Mouse (Mus musculus): ENCODE results near the gene Zfpm1. TPM values are rescaled to one million over a fixed set of nuclear protein-coding genes. Genes with fewer than 3 reads are reported as not detected.

Gene Zfpm1
- total RNA-seq (2021): 10 to 100 TPM; 32.9 to 42.5 TPM
- long read RNA-seq, experiment 1, transcript Zfpm1-201 (10 exons, 3,390 nt): major isoform, 18 of 37 reads
- long read RNA-seq, experiment 1, partial matches to known transcripts: 15 of 37 reads
- long read RNA-seq, experiment 1, other reads (novel, unspliced or antisense): 4 of 37 reads
- long read RNA-seq, experiment 2, transcript Zfpm1-201 (10 exons, 3,390 nt): major isoform, 14 of 40 reads
- long read RNA-seq, experiment 2, partial matches to known transcripts: 19 of 40 reads
- long read RNA-seq, experiment 2, other reads (novel, unspliced or antisense): 7 of 40 reads

DNA sequence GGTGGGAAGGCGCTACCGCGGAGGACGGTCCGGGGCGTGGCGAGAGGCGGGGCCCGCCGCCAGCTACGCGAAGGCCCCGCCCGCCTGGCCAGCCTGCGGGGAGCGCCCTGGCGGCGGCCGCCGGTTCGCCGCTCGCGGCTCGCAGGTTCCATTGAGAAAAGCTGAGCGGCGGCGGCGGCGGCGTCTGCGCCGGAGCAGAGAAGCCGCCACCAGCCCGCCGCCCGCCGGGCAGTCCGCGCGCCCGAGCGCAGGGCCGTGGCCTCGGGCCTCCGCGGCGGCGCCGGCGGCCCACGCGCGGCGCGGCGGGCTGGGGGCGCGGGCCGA, at the start of gene Zfpm1:
Gene Zfpm1 (plus strand): TSS at position 107 of the 324 bp plus-strand sequence.
- DNase-seq (ENCODE audit: low spot score in 2 of 2): no peak

- peak in 1 of 2 experiments; percentile 19 for DNase-seq (ENCODE audit: low spot score in 2 of 2)
These were observed 47.9 kb upstream of the Zfpm1 start for GRCm38 (mm10) chr8:122234055-122234454.

DNA sequence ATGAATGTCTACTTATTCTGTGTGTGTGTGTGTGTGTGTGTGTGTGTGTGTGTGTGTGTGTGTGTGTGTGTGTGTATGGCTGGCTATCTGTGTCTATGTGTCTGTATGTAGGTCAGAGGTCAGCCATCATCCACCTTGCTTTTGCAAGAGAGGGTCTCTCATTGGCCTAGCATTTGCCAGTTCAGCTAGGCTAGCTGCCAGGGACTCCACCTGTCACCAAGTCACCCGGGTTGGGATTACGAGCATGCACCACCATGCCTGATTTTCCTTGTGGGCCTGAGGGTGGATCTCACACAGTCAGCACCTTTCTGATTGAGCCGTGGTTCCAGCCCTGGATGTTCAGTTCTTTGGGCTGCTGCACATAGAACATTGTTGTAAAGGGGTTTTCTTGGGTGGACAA, 45.4 kb upstream of the Zfpm1 start:
- DNase-seq (ENCODE audit: low spot score in 2 of 2): no peak

DNA sequence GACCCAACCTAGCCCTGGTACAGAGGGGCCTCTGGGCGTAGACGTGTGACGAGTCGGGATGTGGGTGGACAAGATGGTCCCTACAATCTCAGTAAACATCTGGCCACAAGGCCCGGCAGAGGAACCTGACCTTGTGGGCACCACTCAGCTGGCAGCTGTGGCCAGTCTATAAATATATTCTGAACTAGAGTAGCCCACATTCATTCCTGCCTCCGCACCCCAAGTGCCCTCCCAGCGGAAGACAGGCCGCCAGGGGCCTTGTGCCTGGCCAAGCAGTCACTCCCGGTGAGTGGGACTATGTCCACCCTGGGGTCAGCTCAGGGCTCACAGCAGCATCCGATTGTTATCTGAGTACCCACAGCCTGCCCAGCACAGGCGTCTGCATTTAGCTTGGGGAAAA, 43.7 kb upstream of the Zfpm1 start:
- no peak for DNase-seq (ENCODE audit: low spot score in 2 of 2)

- DNase-seq (ENCODE audit: low spot score in 2 of 2): no peak
These were observed 43.2 kb upstream of the Zfpm1 start for GRCm38 (mm10) chr8:122238731-122239130.

DNA sequence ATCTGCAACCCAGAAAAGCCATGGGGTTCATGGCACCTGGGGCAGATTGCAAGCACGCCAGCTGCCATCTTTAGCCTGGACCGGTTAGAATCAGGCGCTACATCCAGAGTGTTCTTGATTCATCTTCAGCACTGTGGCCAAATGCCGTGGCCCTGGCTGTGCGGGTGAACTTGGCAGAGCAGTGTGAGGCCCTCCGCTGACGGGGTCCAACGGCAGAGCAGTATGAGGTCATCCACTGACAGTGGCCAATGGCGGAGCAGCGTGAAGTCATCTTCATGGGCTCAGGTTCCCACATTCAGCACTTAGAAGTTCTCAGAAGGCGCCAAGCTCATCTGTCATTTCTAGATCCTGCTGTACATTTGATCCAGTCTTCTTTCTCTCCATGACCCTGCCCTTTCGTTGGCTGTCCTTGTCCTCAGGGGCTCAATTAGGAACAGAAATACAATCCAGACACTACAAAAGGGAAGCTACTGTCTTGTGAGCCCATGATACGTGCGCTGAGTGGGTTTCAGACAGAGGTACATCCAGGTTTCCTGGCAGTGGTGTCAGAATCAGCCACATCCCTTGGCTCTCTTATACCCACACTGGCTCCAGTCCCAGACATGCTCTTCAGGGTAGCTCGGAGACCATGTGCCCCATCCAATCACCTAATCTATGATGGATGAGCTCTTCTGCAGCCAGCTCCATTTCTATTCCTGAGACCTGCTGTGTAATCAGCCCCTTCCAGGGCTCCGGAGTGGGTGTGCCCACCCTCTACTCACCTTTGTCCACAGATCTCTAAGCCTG, 41.5 kb upstream of the Zfpm1 start:
- DNase-seq (ENCODE audit: low spot score in 2 of 2): no peak

GRCm38 (mm10) chr8:122243310-122243709, 38.6 kb upstream of the Zfpm1 start:
- DNase-seq (ENCODE audit: low spot score in 2 of 2): no peak

DNA sequence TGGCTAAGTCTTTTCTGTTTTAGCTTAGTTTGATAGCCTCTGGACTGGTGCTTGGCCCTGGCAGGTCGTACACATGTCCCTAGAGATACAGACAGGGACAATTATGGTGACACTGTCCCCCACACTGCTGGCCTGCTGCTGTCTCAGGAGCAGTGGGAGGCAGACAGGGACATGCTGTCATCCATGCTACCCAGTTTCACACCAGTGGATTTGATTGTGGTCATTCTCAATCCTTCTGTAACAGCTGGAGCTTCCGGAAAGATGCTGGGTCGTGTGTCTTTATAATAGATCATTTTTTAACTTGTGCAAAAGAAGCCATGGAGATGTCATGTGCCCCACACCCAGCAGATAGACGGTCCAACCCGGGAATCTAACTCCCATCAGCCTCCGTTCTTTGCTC, 36.8 kb upstream of the Zfpm1 start:
- DNase-seq (ENCODE audit: low spot score in 2 of 2): no peak

- DNase-seq (ENCODE audit: low spot score in 2 of 2): no peak
These were observed 35.4 kb upstream of the Zfpm1 start for GRCm38 (mm10) chr8:122246257-122247211.

DNA sequence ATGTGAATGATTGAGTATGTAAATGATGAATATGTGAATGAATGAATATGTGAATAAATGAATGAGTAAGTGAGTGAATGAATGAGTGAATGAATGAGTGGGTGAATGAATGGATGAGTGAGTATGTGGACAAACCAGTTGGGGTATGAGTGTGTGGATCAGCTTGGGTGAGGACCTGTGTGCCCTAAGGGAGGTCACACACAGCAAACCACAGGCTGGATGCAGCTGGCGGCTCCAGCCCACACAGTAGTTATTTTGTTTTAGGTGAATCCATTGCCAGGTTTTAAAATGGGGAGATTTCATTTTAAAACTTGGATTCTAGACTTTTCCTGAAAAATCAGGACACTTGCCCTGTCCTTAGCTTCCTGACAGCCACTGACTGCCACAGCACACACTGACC, 30.2 kb upstream of the Zfpm1 start:
- no peak for DNase-seq (ENCODE audit: low spot score in 2 of 2)

- DNase-seq (ENCODE audit: low spot score in 2 of 2): no peak
These were observed 29.6 kb upstream of the Zfpm1 start for GRCm38 (mm10) chr8:122252366-122252765.

DNA sequence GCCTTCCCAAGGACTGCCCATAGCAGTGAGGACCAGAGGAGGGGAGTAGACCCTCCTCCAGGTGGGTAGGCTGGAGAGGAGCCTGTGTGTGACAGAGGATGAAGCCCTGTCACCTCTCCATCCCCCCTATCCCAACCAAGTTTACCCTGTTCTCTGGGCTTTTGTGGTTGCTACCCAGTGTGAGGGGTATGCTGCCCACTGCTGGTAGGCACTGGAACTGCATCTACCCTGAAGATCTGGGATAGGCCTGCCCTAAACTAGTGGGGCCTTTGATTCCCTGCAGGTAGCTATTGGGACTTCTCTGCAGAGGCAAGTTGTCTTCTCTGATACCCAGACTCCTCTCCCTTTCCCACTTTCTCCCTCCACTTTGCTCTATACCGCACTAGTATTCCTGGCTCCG, 22.6 kb upstream of the Zfpm1 start:
- DNase-seq (ENCODE audit: low spot score in 2 of 2): peak in 1 of 2 experiments; percentile 60

DNA sequence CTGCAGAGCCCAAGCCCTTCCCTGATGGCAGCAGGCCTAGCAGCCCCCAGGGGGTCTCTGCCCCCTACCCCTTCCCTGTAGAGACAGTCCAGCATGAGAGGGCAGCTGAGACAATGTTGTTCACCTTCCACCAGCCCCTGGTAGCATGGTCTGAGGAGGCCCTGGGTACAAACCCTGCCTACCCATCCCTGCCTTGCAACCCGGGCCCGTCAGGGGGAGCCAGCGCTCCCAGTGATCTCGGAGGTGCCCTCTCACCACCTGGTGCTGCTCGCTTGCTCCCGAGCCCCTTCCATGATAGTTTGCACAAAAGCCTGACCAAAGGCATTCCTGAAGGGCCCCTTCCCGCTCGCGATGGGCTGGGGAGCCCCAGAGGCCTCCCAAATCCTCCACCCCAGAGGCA, 21.2 kb upstream of the Zfpm1 start:
- DNase-seq (ENCODE audit: low spot score in 2 of 2): no peak

- DNase-seq (ENCODE audit: low spot score in 2 of 2): no peak
These were observed 19.1 kb upstream of the Zfpm1 start for GRCm38 (mm10) chr8:122262835-122263234.

GRCm38 (mm10) chr8:122264243-122264642, 17.7 kb upstream of the Zfpm1 start:
- DNase-seq (ENCODE audit: low spot score in 2 of 2): no peak

GRCm38 (mm10) chr8:122265522-122265921, 16.4 kb upstream of the Zfpm1 start:
- DNase-seq (ENCODE audit: low spot score in 2 of 2): no peak

DNA sequence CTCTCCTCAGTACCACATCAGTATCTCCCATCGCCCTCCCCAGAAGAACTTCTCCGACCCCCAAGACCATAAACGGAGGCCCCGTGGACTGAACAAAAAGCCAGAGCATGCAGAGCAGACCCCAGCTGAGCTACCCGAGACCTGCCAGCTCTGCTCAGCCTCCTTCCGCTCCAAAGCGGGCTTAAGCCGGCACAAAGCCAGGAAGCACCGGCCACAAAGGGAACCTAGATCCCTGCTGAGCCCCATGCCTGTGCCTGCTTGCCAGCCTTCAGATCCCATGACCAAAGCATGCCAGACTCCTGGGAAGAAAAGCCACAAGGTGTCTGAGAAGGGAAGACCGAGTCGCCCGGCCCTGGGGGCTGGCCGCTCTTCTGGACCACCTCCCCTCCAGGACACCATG, 15.1 kb upstream of the Zfpm1 start:
- DNase-seq (ENCODE audit: low spot score in 2 of 2): no peak

GRCm38 (mm10) chr8:122268861-122269260, 13.1 kb upstream of the Zfpm1 start:
- DNase-seq (ENCODE audit: low spot score in 2 of 2): no peak

GRCm38 (mm10) chr8:122269404-122269803, 12.5 kb upstream of the Zfpm1 start:
- peak; percentile 30 to 64 for DNase-seq (ENCODE audit: low spot score in 2 of 2)

GRCm38 (mm10) chr8:122270555-122270954, 11.4 kb upstream of the Zfpm1 start:
- no peak for DNase-seq (ENCODE audit: low spot score in 2 of 2)

- DNase-seq (ENCODE audit: low spot score in 2 of 2): peak; percentile 48 to 79
These were observed 8.8 kb upstream of the Zfpm1 start for GRCm38 (mm10) chr8:122273152-122273551.

DNA sequence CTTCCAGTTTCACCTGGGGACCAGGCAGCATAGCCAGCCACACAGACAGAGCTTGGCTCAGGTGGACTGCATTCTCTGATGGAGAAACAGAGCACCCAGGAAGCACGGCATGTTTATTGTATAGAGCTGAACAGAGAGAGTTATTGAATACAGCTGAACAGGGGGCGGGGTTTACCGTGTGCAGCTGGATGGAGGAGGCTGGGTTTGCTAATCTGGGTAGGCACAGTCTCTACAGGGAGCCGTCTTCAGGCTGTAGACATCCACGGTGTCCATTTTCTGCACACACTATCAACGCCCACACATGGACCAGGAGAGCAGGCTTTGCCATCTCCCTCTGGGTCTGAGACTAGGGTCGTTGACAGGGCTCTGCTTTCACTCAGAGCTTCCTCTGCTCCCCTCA, 8.1 kb upstream of the Zfpm1 start:
- no peak for DNase-seq (ENCODE audit: low spot score in 2 of 2)
